Mouse (Mus musculus) c-Kit-positive CD71-positive TER-119-positive erythroid progenitor cells, embryonic 14.5 days (primary cell): ENCODE results near the gene Poll.

ENCODE experiments used
- DNase-seq: peaks from one replicate; pipeline ENCODE4 v3.0.0-alpha.2; 2013; ENCODE audit warnings: low spot score

The Poll gene

GRCm38 (mm10) chr19:45535214-45535735 is 25.1 kb downstream of the Poll start:
- no peak for DNase-seq

GRCm38 (mm10) chr19:45533617-45534016 is 26.7 kb downstream of the Poll start:
- DNase-seq: no peak

GRCm38 (mm10) chr19:45531554-45531953 is 28.8 kb downstream of the Poll start:
- no peak for DNase-seq

GRCm38 (mm10) chr19:45530200-45530995 is 29.9 kb downstream of the Poll start:
- no peak for DNase-seq

- DNase-seq: no peak
Measured at GRCm38 (mm10) chr19:45529294-45529693, 31.0 kb downstream of the Poll start.

- DNase-seq: no peak
Measured at GRCm38 (mm10) chr19:45527931-45528534, 32.3 kb downstream of the Poll start.

GRCm38 (mm10) chr19:45527382-45527781 is 32.9 kb downstream of the Poll start:
- DNase-seq: no peak

- no peak for DNase-seq
Measured at GRCm38 (mm10) chr19:45516264-45516663, 44.1 kb downstream of the Poll start.

- no peak for DNase-seq
Measured at GRCm38 (mm10) chr19:45515341-45515740, 45.0 kb downstream of the Poll start.

- DNase-seq: no peak
Measured at GRCm38 (mm10) chr19:45511406-45511805, 48.9 kb downstream of the Poll start.

- peak; percentile 25 for DNase-seq
Measured at GRCm38 (mm10) chr19:45510680-45511079, 49.7 kb downstream of the Poll start.

GRCm38 (mm10) chr19:45507531-45507930 is 52.8 kb downstream of the Poll start:
- DNase-seq: no peak

GRCm38 (mm10) chr19:45505446-45505845 is 54.9 kb downstream of the Poll start:
- no peak for DNase-seq
